Mouse (Mus musculus) spleen, postnatal 36 days (tissue): Measurements from ENCODE around the gene Isg20l2.

Experiments
- DNase-seq, 2 experiments: peaks; one replicate each; pipeline ENCODE4 v3.0.0; 2022; ENCODE audit warnings: low spot score in 2 of 2, mixed read lengths in 1 of 2

The Isg20l2 gene

GRCm38 (mm10) chr3:87974381-87974987 is 44.4 kb downstream of the Isg20l2 start:
- DNase-seq = no peak

DNA sequence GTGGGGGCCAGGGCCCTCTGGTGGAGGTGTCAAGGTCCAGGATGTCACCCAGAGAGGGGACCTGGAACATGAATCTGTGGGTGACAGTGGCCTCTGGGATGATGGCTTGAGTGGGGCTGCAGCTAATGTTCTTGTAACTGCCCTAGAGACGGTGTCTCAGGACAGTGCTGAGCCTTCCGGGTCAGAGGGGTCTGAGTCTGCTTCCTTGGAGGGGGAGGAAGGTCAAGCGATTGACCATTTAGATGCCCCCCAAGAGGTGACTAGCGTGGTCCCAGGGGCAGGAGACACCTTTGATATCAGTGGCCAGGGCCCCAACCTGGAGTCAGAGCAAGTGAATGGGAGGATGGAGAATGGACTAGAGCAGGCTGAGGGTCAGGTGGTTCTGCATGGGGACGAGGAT is 49.4 kb downstream of the Isg20l2 start:
- DNase-seq = no peak

GRCm38 (mm10) chr3:87980085-87980484 is 50.0 kb downstream of the Isg20l2 start:
- no peak for DNase-seq

DNA sequence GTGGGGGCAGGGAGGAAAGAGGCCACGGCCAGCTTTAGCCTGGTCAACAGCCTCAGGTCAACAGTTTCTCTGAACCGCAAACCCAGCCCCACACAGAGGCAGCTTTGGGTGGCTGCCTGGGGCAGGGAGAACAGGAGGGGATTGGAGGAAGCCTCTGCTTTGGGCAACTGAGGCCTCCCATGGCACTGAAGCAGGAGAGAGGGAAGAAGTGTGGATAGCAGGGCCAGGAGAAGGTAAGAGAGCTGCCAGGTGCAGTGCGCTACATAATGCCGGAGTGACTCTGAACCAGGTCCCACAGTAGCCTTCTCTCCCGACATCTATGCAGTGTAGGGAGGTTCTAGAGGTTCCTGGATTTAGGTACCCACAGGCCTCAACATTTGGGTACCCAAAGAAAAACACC is 50.6 kb downstream of the Isg20l2 start:
- DNase-seq = no peak

GRCm38 (mm10) chr3:87981214-87981760 is 51.2 kb downstream of the Isg20l2 start:
- no peak for DNase-seq

- no peak for DNase-seq
Observed at GRCm38 (mm10) chr3:87981894-87982835, 52.1 kb downstream of the Isg20l2 start.

GRCm38 (mm10) chr3:87982836-87983601 is 52.9 kb downstream of the Isg20l2 start:
- peak in 1 of 2 experiments; percentile 12 for DNase-seq

GRCm38 (mm10) chr3:87983627-87984026 is 53.5 kb downstream of the Isg20l2 start:
- no peak for DNase-seq

DNA sequence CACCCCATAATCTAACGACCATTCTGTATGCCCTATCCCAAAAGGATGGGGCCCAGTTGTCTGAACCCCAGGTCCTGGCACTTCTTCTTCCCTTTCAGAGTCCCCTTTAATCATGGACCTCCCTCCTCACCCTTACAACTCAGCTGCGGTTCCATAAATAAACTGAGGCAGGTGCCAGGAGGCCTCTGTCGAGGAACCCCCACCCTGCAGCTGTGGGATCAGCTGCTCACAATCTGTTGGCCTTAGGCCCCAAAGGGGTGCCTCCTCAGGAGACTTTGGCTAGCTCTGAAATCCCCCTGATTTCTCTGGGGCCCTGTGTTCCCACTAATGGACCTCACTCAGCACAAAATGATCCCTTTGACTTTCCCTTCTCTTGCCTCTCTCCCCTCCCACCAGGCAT is 54.0 kb downstream of the Isg20l2 start:
- no peak for DNase-seq

GRCm38 (mm10) chr3:87985505-87986320 is 55.6 kb downstream of the Isg20l2 start:
- no peak for DNase-seq

GRCm38 (mm10) chr3:87986868-87987267 is 56.8 kb downstream of the Isg20l2 start:
- peak; percentile 78 to 84 for DNase-seq

- peak in 1 of 2 experiments; percentile 20 for DNase-seq
Observed at GRCm38 (mm10) chr3:87987633-87988032, 57.5 kb downstream of the Isg20l2 start.

GRCm38 (mm10) chr3:87988068-87988467 is 58.0 kb downstream of the Isg20l2 start:
- DNase-seq = no peak

DNA sequence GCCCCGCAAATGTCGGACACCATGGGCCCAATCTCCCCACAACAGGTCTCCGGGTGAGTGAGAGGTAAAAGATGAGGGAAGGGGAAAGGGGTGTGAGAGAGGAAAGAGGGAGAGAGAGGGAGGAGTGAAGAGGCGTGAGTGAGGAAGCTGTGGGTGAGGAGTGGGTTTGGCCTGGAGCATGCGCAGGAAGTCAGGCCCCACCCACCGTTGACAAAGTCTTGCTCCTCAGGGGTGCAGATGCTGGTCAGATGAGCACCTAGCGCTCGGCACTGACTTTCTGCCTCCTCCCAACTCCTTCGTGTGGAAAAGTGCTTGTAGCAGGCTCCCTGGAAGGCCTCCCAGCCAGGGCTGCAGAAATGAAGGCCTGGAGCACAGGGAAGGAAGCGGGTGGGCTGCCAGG is 59.8 kb downstream of the Isg20l2 start:
- DNase-seq = no peak
